Mouse (Mus musculus) kidney, postnatal 0 days (tissue): Measurements from ENCODE around the gene Yaf2. TPM values are rescaled to one million over a fixed set of nuclear protein-coding genes. Genes with fewer than 3 reads are reported as not detected.
A peak's percentile ranks its signal among the peaks of the same experiment; 100 is the strongest.

Source experiments
- ATAC-seq: fragments of 200-750 bp; cut with Nextera tagmentation; replicated peaks from 2 replicates; pipeline ENCODE4 v1.8.0; 2017; ENCODE audit warnings: low read depth, moderate number of reproducible peaks, moderate TSS enrichment, moderate library complexity; ENCODE audit not compliant: low FRiP score
- DNase-seq: peaks from one replicate; pipeline ENCODE4 v3.0.0-alpha.2; 2016; ENCODE audit warnings: low spot score
- H3K27ac ChIP-seq: fragments of 300-500 bp; sonication (generic); 2 replicates; pipeline ENCODE4 v1.5.1; 2014; ENCODE audit warnings: mild to moderate bottlenecking
- H3K27me3 ChIP-seq: fragments of 300-500 bp; sonication (generic); 2 replicates; pipeline ENCODE4 v1.6.1; 2014; ENCODE audit warnings: low read length, mixed read lengths; ENCODE audit not compliant: insufficient read depth
- H3K36me3 ChIP-seq: fragments of 300-500 bp; sonication (generic); 2 replicates; pipeline ENCODE4 v1.6.1; 2014; ENCODE audit warnings: low read length, mixed read lengths; ENCODE audit not compliant: insufficient read depth
- H3K4me1 ChIP-seq: fragments of 300-500 bp; sonication (generic); replicated peaks from 2 replicates; pipeline ENCODE4 v1.6.1; 2014; ENCODE audit warnings: antibody characterized with exemption, low read length, mixed read lengths; ENCODE audit not compliant: insufficient read depth
- H3K4me2 ChIP-seq: fragments of 300-500 bp; sonication (generic); 2 replicates; pipeline ENCODE4 v1.6.1; 2014; ENCODE audit warnings: mild to moderate bottlenecking, low read length, moderate library complexity, mixed read lengths
- H3K4me3 ChIP-seq: fragments of 300-500 bp; sonication (generic); replicated peaks from 2 replicates; pipeline ENCODE4 v1.5.1; 2014; ENCODE audit warnings: low read depth, low read length
- H3K9ac ChIP-seq: fragments of 300-500 bp; sonication (generic); 2 replicates; pipeline ENCODE4 v1.6.1; 2014; ENCODE audit warnings: low read depth, low read length
- H3K9me3 ChIP-seq: fragments of 300-500 bp; sonication (generic); replicated peaks from 2 replicates; pipeline ENCODE4 v1.6.1; 2016; ENCODE audit warnings: low read length, inconsistent platforms, mixed read lengths
- CTCF ChIP-seq: IDR thresholded peaks from 2 replicates; pipeline ENCODE4 v1.5.1; 2016; ENCODE audit warnings: antibody characterized with exemption, low read depth, mild to moderate bottlenecking, moderate library complexity
- WGBS: fragments of 180-500 bp; shearing (Covaris S2); extraction: QIAGEN DNeasy Blood & Tissue Kit; methylation state at CpG from one replicate; pipeline ENCODE4 v1.1.7; 2014; 5-methylcytosine and 5-hydroxymethylcytosine counted together
- polyA plus RNA-seq: library from polyadenylated mRNA; unstranded; fragments of >200 nt; fragmentation: Nextera tagmentation; extraction: Ambion mirVana; gene quantifications from 2 replicates; pipeline ENCODE4 v1.2.1, GENCODE M21; 2015

Yaf2 gene
- polyA plus RNA-seq, 1 experiment from 2014 or later: 105 TPM

DNA sequence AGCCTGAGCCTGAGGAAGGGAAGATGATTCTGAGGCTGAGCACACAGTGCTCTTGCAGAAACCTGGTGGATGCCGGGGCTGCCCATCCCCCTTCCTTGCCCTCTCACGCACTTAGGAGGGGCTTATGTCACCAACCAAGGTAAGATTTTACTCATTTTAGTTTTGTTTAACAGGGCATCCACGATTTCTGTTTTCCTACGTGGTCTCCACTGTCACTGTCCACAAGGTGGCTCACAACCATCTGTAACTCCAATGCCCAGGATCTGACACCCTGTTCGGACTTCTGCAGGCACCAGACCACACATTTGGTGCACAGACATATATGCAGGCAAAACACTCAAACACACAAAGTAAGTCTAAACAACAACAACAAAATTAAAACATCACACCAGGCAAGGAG is 73.9 kb downstream of the Yaf2 start:
- peak; percentile 69 for TF ChIP-seq CTCF
- Histone ChIP-seq H3K4me2 (no peak overlapping the region), H3K9me3 (no peaks in the 10 kb centered on the region), H3K4me3 (no peak overlapping the region), H3K4me1 (no peaks in the 10 kb centered on the region), H3K27me3 (no peaks in the 10 kb centered on the region), H3K27ac (no peak overlapping the region), H3K9ac (no peak overlapping the region), H3K36me3 (peaks cover 14% of the 10 kb centered on the region; the same call in 1 of the 2 replicates)
- 49% methylated on average over 5 of the region's 5 CpGs for WGBS
- DNase-seq (peak; percentile 39), ATAC-seq (no peak)

GRCm38 (mm10) chr15:93262274-93262673 is 74.5 kb downstream of the Yaf2 start:
- H3K9ac ChIP-seq: no peak overlapping the region
- ATAC-seq (no peak), DNase-seq (no peak)
- no peaks in the 10 kb centered on the region for H3K4me1 ChIP-seq
- H3K27ac ChIP-seq: no peak overlapping the region
- H3K27me3 ChIP-seq: no peaks in the 10 kb centered on the region
- peaks cover 17% of the 10 kb centered on the region; the same call in 1 of the 2 replicates for H3K36me3 ChIP-seq
- no peak for TF ChIP-seq CTCF
- H3K4me3 ChIP-seq: no peak overlapping the region
- 83% methylated on average over 5 of the region's 5 CpGs for WGBS
- H3K9me3 ChIP-seq: no peaks in the 10 kb centered on the region
- no peak overlapping the region for H3K4me2 ChIP-seq

GRCm38 (mm10) chr15:93259933-93260332 is 76.8 kb downstream of the Yaf2 start:
- Histone ChIP-seq H3K9ac (no peak overlapping the region), H3K36me3 (peaks cover 29% of the 10 kb centered on the region), H3K27me3 (no peaks in the 10 kb centered on the region), H3K27ac (no peak overlapping the region), H3K9me3 (no peaks in the 10 kb centered on the region), H3K4me1 (no peaks in the 10 kb centered on the region), H3K4me3 (no peak overlapping the region), H3K4me2 (no peak overlapping the region)
- DNase-seq (no peak), ATAC-seq (no peak)
- WGBS: 75% methylated on average over 8 of the region's 8 CpGs
- no peak for TF ChIP-seq CTCF

DNA sequence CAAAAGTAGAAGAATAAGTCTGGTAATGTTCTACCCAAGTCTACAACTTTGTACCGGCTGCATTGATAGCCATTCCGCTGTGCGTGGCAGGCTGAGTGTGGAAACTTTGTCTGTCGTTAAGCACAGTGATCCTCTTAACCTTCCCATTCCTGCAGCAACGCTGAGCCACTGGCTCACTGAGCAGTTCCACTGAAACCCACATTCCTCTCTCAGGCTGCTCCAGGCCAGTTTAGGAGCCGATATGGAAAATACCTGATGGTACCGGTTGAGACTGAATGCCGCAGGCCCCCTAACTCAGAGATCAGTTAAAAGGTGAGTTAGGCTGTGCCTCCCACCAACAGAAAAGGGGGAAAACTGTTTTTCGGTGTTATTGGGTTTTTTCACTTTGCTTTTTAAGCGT is 81.4 kb downstream of the Yaf2 start:
- Histone ChIP-seq H3K9ac (no peak overlapping the region), H3K4me2 (no peak overlapping the region), H3K4me3 (no peak overlapping the region), H3K36me3 (peaks cover 27% of the 10 kb centered on the region), H3K27ac (no peak overlapping the region), H3K9me3 (no peaks in the 10 kb centered on the region), H3K4me1 (no peaks in the 10 kb centered on the region), H3K27me3 (no peaks in the 10 kb centered on the region)
- TF ChIP-seq CTCF: no peak
- DNase-seq (no peak), ATAC-seq (no peak)
- 63% methylated on average over 10 of the region's 10 CpGs for WGBS

DNA sequence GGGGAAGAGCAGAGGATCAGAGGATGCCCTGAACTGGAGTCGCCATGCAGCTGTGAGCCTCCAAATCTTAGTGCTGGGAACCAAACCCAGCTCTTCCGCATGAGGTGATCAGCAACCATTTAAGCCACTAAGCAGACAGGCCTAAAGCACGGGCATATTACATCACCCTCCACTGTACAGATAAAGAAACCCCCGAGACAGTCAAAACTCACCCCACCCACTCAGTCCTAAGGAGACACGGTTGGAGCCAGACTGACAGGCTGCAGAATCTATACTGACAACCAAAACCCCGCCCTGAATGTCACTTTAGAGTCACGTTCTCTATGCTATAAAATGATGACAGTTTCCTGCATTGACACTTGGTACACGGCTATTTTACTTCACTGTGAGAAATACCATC is 83.6 kb downstream of the Yaf2 start:
- ATAC-seq (0 out of 2 replicates have a peak, but pooled peaks have one; percentile 46), DNase-seq (no peak)
- peaks cover 22% of the 10 kb centered on the region for H3K36me3 ChIP-seq
- H3K27me3 ChIP-seq: no peaks in the 10 kb centered on the region
- no peaks in the 10 kb centered on the region for H3K4me1 ChIP-seq
- no peak overlapping the region for H3K4me2 ChIP-seq
- no peak overlapping the region for H3K27ac ChIP-seq
- 73% methylated on average over 8 of the region's 8 CpGs for WGBS
- no peak for TF ChIP-seq CTCF
- H3K9me3 ChIP-seq: no peaks in the 10 kb centered on the region
- no peak overlapping the region for H3K9ac ChIP-seq
- H3K4me3 ChIP-seq: no peak overlapping the region

GRCm38 (mm10) chr15:93252396-93252795 is 84.3 kb downstream of the Yaf2 start:
- Histone ChIP-seq H3K9ac (no peak overlapping the region), H3K4me2 (no peak overlapping the region), H3K27ac (no peak overlapping the region), H3K4me1 (no peaks in the 10 kb centered on the region), H3K9me3 (no peaks in the 10 kb centered on the region), H3K4me3 (no peak overlapping the region), H3K36me3 (peaks cover 20% of the 10 kb centered on the region), H3K27me3 (no peaks in the 10 kb centered on the region)
- DNase-seq: no peak
- WGBS: 82% methylated on average over 6 of the region's 6 CpGs
- no peak for ATAC-seq
- TF ChIP-seq CTCF: no peak
